Comparison of ENCODE assay signal across 25 mouse cellular contexts in genomic region chr14:75501501-75501990, GRCm38 (mm10). TPM values are rescaled to one million over a fixed set of nuclear protein-coding genes. Genes with fewer than 3 reads are reported as not detected.
A peak's percentile ranks its signal among the peaks of the same experiment; 100 is the strongest.
DNase-seq lines count a peak whose midpoint lies in the region; ATAC-seq lines count a peak whose summit lies in the region.
"Had no signal": no experiment of that assay in that cellular context is flagged by ENCODE, and none has a peak within 500 bp of the region (broad histone marks: within the 10 kb centered on the region; RNA-seq: fewer than 3 reads in every experiment).

No protein-coding gene starts in this region.

- WGBS in kidney, embryonic 15.5 days = 10% methylated on average over 3 of the region's 3 CpGs
- WGBS in midbrain, embryonic 11.5 days = 20% methylated on average over 3 of the region's 3 CpGs
- WGBS in midbrain, embryonic 10.5 days = 27% methylated on average over 3 of the region's 3 CpGs

- peak; percentile 79 for ATAC-seq in kidney, embryonic 15.5 days (replicated peaks; ENCODE audit: low FRiP score)
- ATAC-seq in midbrain, embryonic 11.5 days (ENCODE audit: low FRiP score) = no peak
- ATAC-seq in megakaryocyte-erythroid progenitor cell, adult 5-6 weeks (replicated peaks; ENCODE audit: low FRiP score, low TSS enrichment, poor library complexity, severe bottlenecking) = no peak
- ATAC-seq: forebrain, embryonic 14.5 days had no signal

- H3K27ac ChIP-seq in kidney, embryonic 15.5 days = no peak overlapping the region
- H3K27ac ChIP-seq in midbrain, embryonic 11.5 days (ENCODE audit: low read depth, low read length) = no peak overlapping the region
- H3K27ac ChIP-seq in midbrain, embryonic 10.5 days (replicated peaks) = no peak overlapping the region; the same call in 1 of the 2 replicates
- H3K27ac ChIP-seq: embryonic facial prominence, embryonic 15.5 days; forebrain, embryonic 10.5 days; gastrocnemius, adult 2 months; hindbrain, embryonic 13.5 days had no signal

- no peak overlapping the region for H3K4me3 ChIP-seq in kidney, embryonic 15.5 days (replicated peaks)
- no peak overlapping the region for H3K4me3 ChIP-seq in midbrain, embryonic 11.5 days (ENCODE audit: low read depth, low read length)
- no peak overlapping the region for H3K4me3 ChIP-seq in midbrain, embryonic 10.5 days
- H3K4me3 ChIP-seq: embryonic facial prominence, embryonic 15.5 days; erythroblast, embryonic 14.5 days; forebrain, embryonic 10.5 days; gastrocnemius, adult 2 months; heart, embryonic 12.5 days; hindbrain, embryonic 13.5 days had no signal

- DNase-seq in kidney, postnatal 25 days = no peak
- DNase-seq in midbrain, embryonic 11.5 days (ENCODE audit: low spot score, missing footprints) = peak; percentile 62
- no peak for DNase-seq in midbrain, embryonic 10.5 days (ENCODE audit: low spot score)
- peak; percentile 70 for DNase-seq in embryo, embryonic 10.5 days (ENCODE audit: low spot score)
- DNase-seq in embryo, embryonic 9.5 days (ENCODE audit: extremely low spot score) = peak; percentile 39
- DNase-seq: adrenal gland, adult 2 months; adrenal gland, postnatal 36 days; cerebellum, adult 11 months; cerebellum, adult 8-10 months; cerebellum, postnatal 14 days; gastrocnemius, adult 2 months; gastrocnemius, postnatal 25 days had no signal

- no peak overlapping the region for H3K4me2 ChIP-seq in kidney, embryonic 15.5 days
- H3K4me2 ChIP-seq in midbrain, embryonic 11.5 days = no peak overlapping the region
- H3K4me2 ChIP-seq: embryonic facial prominence, embryonic 15.5 days; heart, embryonic 12.5 days; hindbrain, embryonic 13.5 days had no signal

- H3K36me3 ChIP-seq in kidney, embryonic 15.5 days = no peaks in the 10 kb centered on the region
- H3K36me3 ChIP-seq in midbrain, embryonic 11.5 days (ENCODE audit: control insufficient read depth, insufficient read depth, low read length) = no peaks in the 10 kb centered on the region
- H3K36me3 ChIP-seq in midbrain, embryonic 10.5 days = no peaks in the 10 kb centered on the region
- H3K36me3 ChIP-seq: embryonic facial prominence, embryonic 15.5 days; forebrain, embryonic 10.5 days; heart, embryonic 12.5 days; hindbrain, embryonic 13.5 days had no signal

- H3K27me3 ChIP-seq in kidney, embryonic 15.5 days = no peaks in the 10 kb centered on the region
- no peaks in the 10 kb centered on the region for H3K27me3 ChIP-seq in midbrain, embryonic 11.5 days (ENCODE audit: control insufficient read depth, insufficient read depth, low read length)
- peaks cover 60% of the 10 kb centered on the region for H3K27me3 ChIP-seq in midbrain, embryonic 10.5 days (ENCODE audit: low read depth, poor library complexity, severe bottlenecking)
- H3K27me3 ChIP-seq: embryonic facial prominence, embryonic 15.5 days; heart, embryonic 12.5 days; hindbrain, embryonic 13.5 days had no signal

- H3K9me3 ChIP-seq in kidney, embryonic 15.5 days (replicated peaks) = no peaks in the 10 kb centered on the region
- H3K9me3 ChIP-seq in midbrain, embryonic 11.5 days (ENCODE audit: control insufficient read depth, low read length) = no peaks in the 10 kb centered on the region
- peaks cover 10% of the 10 kb centered on the region; the same call in 1 of the 2 replicates for H3K9me3 ChIP-seq in midbrain, embryonic 10.5 days (replicated peaks)
- H3K9me3 ChIP-seq: embryonic facial prominence, embryonic 15.5 days; forebrain, embryonic 10.5 days; hindbrain, embryonic 13.5 days had no signal

- H3K4me1 ChIP-seq in kidney, embryonic 15.5 days = peaks cover 13% of the 10 kb centered on the region
- H3K4me1 ChIP-seq in midbrain, embryonic 11.5 days (ENCODE audit: control insufficient read depth, insufficient read depth, low read length) = peaks cover 14% of the 10 kb centered on the region
- peaks cover 43% of the 10 kb centered on the region for H3K4me1 ChIP-seq in midbrain, embryonic 10.5 days
- H3K4me1 ChIP-seq: embryonic facial prominence, embryonic 15.5 days had no signal

- no peak overlapping the region for H3K9ac ChIP-seq in kidney, embryonic 15.5 days
- H3K9ac ChIP-seq in midbrain, embryonic 11.5 days (ENCODE audit: low read length) = no peak overlapping the region
- H3K9ac ChIP-seq: embryonic facial prominence, embryonic 15.5 days; heart, embryonic 12.5 days; hindbrain, embryonic 13.5 days had no signal

RNA-seq across cellular contexts. Expression of gene Siah3, which starts 45.8 kb away (rescaled TPM):
- polyA plus RNA-seq in kidney, embryonic 15.5 days (2015; fragmentation: Nextera tagmentation; extraction: Ambion mirVana) = 0.14 and 0.19 TPM in 2 replicates
- polyA plus RNA-seq in midbrain, embryonic 11.5 days (2014; fragmentation: Nextera tagmentation; extraction: Ambion mirVana) = 1.1 and 1.4 TPM in 2 replicates
- 0.33 and 0.66 TPM in 2 replicates for polyA plus RNA-seq in midbrain, embryonic 10.5 days (2016; fragmentation: Nextera tagmentation; extraction: Ambion mirVana)
- not detected in 2 replicates for total RNA-seq in megakaryocyte-erythroid progenitor cell, adult 5-6 weeks (2014; fragmentation: Nextera tagmentation)
- total RNA-seq in megakaryocyte-erythroid progenitor cell, adult 5-6 weeks (2017) = 0.11 TPM in 1 of 2 replicates, not detected in the other
- total RNA-seq: ES-E14; gastrocnemius, adult 2 months; granulocyte monocyte progenitor cell, adult 5-6 weeks; heart, adult 8-10 months; heart, postnatal 25 days had no signal
- polyA plus RNA-seq: heart, embryonic 12.5 days; heart, embryonic 16.5 days had no signal

Comparison
In these comparisons a context has a peak if more than half of its experiments do, and no peak if none do; other contexts are left out.
1. DNase-seq: peak in midbrain, embryonic 11.5 days (single experiment), embryo, embryonic 10.5 days (single experiment) and embryo, embryonic 9.5 days (single experiment); none in kidney, postnatal 25 days (0 of 2) and midbrain, embryonic 10.5 days (single experiment).